Mouse (Mus musculus): ENCODE data around the gene Trip12.

Trip12 gene

DNA sequence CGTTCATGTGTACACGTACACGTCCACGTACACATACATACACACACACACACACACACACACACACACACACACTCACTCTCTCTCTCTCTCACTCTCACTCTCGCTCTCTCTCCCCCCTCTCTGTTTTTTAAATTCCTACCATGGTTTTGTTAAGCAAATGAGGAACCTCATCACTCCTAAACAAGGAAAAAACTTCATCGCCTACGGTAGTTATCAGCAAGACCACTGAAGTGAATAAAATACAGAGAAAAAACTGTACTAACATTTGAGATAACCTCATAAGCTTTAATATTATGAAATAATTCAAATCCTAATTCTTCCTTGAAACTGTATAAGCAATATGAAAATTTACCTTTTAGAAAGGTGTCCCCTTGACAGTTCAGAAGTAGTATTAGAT is 45.0 kb downstream of the Trip12 start:
- no peak for DNase-seq (ENCODE audit: low read depth in 2 of 2, low spot score in 2 of 2)

DNA sequence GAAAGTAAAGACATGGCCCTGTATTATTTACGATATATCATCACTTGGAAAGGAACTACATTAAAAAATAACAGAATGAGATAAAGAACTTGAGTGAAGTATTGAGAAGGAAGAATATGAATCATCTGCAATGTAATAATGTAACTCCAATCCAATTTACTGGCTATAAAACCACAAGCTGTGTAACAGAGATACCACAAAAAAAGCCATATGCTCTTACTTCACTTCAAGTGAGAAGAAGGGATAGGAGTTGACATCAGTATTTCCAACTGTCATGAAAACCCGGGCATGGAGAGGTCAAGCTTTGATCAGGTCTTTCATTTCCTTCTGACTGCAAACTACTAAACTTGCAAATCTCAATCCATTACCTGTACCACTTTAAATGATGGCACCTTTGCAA is 48.9 kb downstream of the Trip12 start:
- no peak for DNase-seq (ENCODE audit: low read depth in 2 of 2, low spot score in 2 of 2)

DNA sequence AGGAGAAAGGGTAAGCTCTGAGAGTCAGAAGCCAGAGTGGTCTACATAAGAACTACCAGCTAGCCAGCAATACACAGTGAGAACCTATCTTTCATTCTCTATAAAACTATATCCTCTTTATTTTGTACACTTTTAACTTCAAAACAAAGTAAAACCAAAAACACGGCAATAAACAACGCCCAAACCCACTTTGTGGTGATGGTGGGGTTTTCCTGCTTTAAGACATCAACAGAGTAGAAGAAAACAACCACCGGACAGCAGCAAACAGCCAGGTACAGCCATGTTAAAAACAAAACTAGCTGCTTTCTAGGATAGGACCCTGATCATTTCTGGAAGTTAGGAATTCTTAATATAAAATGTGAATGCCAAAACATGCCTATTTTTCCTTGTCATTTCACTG is 59.7 kb downstream of the Trip12 start:
- no peak for DNase-seq (ENCODE audit: low read depth in 2 of 2, low spot score in 2 of 2)

DNA sequence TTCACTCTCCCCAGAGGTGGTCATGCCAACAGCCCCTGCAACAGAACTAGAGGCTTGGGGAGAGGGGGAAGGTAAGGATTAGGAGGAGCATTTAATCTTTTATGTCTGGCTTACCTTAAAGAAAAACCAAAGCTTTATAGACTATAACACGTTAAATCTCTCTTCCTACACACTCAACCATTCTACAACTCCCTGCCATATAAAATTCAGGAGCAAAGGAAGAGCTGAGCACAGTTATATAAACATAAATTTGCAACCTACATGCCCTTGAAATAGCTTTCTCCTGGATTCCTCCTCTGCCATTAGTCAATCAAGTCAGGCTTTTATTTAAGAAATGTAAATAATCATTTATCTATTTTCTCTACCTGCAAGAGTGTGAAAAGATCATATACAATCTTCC is 62.9 kb downstream of the Trip12 start:
- no peak for DNase-seq (ENCODE audit: low read depth in 2 of 2, low spot score in 2 of 2)

DNA sequence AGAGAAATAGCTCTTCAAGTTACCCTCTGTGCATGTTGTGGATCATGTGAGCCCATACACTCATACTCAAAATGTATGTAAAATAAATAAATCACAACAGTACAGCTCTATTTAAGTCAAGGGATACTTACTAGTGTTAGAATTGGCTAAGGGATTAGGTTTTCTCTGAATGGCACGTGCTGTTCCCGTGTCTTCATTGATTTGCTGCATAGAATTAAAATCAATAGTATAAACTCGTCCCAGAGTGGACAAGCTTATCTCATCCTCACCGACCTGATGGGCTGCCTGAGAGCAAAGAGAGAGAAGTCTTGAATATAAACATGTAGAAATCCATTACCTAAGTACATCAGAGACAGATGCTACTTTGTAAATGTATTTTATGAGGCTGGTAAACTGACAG is 81.5 kb downstream of the Trip12 start:
- no peak for DNase-seq (ENCODE audit: low read depth in 2 of 2, low spot score in 2 of 2)

DNA sequence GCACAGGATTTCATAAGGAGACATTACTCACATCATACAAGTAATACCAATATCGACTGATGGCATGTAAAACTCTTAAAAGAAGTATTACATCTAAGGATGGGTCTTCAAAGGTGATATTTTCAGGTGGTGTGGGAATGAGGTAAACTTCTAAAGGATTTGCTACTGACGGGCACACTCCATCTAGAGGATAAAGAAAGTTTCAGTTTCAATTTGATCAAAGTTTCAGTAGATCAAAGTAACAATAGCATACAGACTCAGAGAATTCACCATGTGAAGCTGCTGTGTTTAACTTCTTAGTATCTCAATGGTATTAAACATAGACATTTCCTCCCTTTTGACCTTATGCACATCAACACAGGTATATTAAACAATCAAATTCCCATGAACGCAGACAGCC is 98.2 kb downstream of the Trip12 start:
- no peak for DNase-seq (ENCODE audit: low read depth in 2 of 2, low spot score in 2 of 2)

DNA sequence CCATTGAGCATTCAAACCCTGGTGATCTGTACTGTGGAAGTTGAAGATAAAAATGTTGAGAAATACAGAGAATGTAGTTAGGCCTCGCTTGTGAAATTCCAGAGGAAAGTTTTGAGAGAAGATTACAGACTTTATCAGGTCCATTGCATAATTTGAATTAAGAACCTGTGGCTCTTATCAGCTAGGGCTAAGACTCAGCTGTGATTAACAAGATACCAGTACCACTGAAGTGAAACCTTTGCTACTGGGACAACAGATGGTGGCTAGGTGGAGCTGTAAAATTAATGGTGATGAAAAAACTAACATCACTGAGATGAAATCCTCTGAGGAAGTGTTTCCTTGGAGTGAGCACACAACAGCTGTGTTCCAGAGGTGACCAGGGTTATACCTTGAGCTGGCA is 100.2 kb downstream of the Trip12 start:
- no peak for DNase-seq (ENCODE audit: low read depth in 2 of 2, low spot score in 2 of 2)

DNA sequence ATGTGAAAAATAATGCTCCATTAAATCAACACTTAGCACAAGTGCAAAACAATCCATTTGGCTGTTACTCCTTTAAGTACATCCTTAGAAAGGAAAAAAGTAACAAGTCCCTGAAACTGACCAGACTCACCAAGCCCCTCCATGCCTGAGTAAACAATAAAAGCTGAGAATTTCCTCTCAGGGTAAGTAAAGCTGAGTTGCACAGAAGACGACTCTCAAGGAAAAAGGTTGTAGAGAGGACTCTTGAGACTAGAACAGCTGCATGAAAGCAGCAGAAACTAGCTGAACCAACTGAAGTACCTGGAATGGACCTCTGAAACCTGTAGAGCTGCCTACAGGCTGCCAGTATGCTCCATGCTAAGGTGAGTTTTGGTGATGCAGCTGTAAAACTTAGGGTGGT is 103.2 kb downstream of the Trip12 start:
- DNase-seq (ENCODE audit: low read depth in 2 of 2, low spot score in 2 of 2), result no peak

DNA sequence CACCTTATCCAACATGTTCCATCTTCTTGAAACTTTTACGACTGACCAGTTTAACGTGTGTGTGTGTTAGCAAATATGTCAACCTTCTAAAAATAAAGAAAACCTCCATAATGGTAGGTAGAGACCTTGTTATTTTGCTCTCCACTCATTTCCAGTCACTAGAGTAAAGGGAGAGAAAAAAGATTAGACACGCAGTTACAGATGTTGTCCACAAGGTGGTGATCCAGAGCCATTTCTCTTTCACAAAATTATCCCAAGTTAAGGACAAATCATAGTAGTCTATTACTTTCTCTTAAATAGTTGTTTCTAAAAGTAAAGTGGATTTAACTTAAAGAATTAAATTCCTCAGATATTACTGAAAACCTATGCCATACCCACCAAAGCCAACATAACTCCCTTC is 106.5 kb downstream of the Trip12 start:
- peak in 1 of 2 experiments; percentile 5 for DNase-seq (ENCODE audit: low read depth in 2 of 2, low spot score in 2 of 2)

DNA sequence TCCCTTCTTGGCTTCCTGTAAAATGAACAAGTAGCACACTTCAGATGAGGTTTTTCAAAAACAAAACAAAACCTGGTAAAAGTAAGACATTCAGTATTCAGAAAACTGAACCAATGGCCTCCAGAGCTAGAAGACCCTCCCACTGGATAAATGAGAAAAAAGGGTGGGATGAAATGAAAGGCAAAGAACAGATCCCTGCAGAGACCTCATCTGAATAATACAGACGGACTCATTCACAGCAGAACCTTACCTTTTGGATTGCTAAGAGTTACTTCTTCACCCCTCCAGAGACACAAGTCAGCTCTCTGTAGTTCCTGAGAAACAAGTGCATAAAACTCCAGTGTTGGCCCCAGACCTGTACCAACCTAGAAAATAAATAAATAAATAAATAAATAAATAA is 108.6 kb downstream of the Trip12 start:
- no peak for DNase-seq (ENCODE audit: low read depth in 2 of 2, low spot score in 2 of 2)

DNA sequence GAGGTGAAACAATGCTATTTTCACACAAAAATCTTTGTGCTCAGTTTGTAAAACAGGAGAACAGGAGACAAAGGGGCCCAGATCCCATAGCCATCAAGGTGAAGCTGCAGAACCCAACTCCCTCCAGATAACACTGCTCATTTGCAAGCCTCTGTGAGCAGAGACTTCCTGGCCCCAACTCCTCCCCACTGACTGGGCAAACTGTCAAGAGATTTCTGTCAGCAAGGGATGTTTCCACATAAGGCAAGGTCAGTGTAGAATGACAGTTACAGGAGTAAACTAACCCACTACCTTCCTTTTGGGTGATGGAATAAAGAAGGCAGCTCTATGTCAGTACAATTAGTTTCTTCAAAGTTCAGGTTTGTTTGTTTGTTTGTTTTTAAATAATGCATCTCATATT is 117.5 kb downstream of the Trip12 start:
- DNase-seq (ENCODE audit: low read depth in 2 of 2, low spot score in 2 of 2), result no peak

DNA sequence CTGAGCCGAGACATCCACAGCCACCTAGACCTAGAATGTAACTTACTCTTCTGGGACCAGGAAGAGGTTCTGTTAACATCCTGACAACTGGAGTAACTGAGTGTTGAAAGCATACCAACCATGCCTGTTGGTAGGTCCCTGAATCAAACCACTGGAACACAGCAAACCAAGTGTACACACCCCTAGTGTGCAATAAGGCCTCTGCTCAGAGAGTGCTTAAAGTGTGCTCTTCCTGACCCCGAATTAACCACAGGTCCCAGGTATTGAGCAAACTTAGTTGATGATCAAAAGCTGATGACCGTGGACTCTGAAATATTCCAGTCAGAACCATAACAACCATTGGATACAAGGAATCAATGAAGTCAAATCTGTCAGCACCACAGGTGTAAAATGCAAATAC is 117.9 kb downstream of the Trip12 start:
- no peak for DNase-seq (ENCODE audit: low read depth in 2 of 2, low spot score in 2 of 2)

DNA sequence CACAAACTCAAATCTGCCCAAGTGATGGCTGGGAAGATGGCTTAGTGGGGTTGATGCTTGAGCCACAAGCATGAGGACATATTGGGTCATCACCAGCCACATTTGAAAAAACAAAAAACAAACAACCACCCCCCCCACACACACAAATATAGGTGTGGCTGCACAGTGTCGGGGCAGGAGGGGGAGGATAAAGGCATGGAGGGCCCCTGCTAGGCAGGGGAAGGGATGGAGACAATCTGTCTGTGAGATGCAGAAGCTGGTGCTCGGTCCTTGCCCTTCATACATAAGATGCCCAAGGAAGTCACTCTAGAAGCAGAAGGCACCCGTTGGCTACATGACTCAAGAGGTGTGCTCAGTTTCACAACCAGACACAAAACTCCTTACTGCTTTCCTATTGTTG is 118.4 kb downstream of the Trip12 start:
- DNase-seq (ENCODE audit: low read depth in 2 of 2, low spot score in 2 of 2), result no peak

DNA sequence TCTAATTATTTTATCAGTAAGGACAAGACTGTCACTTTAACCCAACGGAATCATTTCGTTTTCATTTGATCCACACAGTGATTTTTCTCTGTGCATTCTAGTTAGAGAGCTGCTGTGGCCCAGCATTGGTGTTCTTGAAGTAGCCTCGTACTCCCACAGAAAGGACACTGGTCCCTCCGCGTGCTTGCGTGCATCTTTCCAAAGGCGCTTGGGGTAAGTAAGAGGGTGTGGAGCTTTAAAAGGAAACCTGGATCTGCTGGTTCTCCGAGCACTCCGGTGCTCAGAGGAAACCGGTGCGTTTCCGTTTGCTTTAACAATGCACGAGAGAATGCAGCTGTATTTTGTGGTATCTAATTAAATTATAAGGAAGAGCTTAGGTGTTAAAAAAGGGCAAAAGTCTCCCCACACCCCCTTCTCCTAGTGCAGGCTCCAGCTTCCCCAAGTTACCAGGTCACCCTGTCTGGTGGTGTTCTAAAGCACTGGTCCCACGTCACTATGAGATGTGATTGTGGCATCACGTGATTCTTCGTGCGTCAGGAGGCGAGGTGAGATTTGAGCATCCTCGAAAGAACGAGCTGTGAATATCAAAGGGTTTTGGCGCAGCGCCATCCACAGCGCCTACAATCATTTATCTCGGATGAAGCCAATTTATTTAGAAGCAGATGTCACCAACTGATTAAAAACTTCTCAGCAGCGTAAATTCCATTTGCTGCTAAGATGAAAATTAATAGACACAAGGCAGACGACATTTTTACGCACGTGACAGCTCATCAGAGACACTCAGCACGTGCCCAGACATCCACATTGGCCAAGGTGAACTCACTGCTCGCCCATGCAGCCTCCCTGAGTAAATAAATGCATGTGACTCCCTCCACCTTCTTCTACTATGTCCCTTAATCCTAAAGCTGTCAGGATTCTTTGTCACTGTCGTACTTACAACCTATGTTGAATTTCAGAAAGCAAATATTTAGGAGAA is 130.2 kb downstream of the Trip12 start:
- DNase-seq (ENCODE audit: low read depth in 2 of 2, low spot score in 2 of 2), result no peak

DNA sequence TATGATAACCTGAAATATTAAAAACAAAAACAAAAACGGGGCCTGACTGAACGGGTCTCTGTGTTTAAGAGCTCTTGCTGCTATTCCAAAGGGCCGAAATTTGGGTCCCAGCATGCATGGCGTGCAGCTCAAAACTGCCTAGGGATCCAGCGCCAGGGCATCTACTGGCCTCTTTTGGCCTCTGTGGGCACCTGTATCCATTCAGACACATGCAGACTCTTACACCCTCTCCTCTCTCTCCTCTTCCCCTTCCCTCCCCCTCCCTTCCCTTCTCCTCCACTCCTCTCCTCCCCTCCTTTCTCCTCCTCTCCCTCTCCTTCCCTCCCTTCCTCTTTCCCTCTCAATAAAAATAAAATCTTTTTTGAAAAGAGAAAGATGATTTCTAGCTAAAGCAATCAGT is 130.9 kb downstream of the Trip12 start:
- no peak for DNase-seq (ENCODE audit: low read depth in 2 of 2, low spot score in 2 of 2)

DNA sequence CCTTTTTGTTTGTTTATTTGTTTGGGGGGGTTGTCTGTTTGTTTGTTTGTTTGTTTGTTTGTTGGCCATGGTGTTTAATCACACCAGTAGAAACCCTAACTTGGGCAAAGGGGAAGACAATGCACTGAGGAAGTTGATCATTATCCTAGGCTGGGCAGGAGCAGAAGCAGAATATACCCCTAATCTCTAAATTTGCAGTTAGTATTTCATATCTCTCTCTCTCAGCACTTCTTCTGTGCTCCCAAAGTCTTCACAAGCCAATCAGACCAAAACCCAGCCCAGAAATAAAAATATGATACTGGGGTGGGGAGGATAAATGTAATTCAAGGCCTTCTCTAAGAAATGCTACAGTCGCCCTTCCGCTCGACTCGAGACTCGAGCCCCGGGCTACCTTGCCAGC is 140.1 kb downstream of the Trip12 start:
- no peak for DNase-seq (ENCODE audit: low read depth in 2 of 2, low spot score in 2 of 2)

DNA sequence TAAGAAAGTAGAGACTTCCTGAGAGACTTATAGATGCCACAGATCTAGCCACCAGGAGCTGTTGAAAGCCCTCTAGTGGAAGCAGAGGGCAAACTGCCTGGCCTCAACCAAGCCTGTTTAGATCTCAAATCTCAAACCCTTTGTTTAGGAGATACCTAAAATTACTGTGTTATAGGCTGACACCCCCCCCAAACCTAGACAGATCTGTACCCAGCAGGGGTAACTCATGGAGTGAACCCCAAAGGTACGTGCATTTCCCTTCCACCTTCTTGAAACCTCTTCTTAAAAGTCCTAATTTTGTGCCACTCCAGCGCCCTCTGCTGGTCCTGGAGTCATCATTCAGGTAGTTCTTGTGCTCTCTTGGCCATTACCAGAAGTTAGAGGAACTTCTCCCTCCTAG is 143.2 kb downstream of the Trip12 start:
- DNase-seq (ENCODE audit: low read depth in 2 of 2, low spot score in 2 of 2), result peak in 1 of 2 experiments; percentile 10

DNA sequence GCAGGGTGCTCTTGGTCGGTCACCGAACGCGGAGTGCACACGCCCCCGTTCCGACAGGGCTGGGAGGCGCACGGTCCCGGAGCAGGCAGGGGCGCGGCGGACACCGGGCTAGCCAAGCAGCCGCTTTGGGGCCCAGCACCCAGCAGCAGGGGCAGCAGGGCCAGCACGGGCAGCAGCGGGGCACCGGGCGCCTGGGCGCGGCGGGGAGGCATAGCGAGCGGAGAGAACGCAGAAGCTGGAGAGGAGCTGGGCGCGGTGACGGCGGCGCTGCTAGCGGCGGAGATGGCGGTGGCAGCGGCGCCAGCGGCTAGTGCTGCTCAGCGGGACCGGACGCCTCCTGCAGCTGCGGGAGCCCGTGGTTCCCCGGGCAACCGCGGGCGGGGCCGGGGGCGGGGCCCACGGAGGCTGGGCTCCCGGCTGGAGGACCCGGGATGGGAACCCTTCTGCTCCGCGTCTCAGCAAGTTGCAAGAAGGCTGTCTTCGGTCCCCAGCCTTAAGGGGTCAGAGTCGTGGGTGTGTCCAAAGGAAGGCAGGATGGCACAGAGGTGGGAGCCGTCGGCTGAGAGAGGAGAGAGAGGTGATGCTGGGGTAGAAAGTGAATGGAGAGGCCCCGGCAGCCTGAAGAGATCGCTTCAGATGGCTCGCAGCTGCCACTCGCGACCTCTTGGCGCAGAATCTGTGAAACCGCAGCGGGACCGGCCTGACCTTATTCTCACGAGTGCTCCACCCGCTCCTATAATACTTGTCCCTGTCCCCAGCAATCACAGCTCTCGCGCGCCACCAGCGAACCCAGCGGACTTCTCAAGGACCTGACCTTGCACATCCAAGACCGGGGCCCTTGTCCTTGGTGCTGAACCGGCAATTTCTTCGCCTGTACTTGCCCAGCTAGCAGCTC is 144.6 kb downstream of the Trip12 start, which contains the start of gene Dner:
Gene Dner, minus strand, starts transcription at position 705 of the 895 bp plus-strand sequence.
- DNase-seq (ENCODE audit: low read depth in 2 of 2, low spot score in 2 of 2), result no peak

DNA sequence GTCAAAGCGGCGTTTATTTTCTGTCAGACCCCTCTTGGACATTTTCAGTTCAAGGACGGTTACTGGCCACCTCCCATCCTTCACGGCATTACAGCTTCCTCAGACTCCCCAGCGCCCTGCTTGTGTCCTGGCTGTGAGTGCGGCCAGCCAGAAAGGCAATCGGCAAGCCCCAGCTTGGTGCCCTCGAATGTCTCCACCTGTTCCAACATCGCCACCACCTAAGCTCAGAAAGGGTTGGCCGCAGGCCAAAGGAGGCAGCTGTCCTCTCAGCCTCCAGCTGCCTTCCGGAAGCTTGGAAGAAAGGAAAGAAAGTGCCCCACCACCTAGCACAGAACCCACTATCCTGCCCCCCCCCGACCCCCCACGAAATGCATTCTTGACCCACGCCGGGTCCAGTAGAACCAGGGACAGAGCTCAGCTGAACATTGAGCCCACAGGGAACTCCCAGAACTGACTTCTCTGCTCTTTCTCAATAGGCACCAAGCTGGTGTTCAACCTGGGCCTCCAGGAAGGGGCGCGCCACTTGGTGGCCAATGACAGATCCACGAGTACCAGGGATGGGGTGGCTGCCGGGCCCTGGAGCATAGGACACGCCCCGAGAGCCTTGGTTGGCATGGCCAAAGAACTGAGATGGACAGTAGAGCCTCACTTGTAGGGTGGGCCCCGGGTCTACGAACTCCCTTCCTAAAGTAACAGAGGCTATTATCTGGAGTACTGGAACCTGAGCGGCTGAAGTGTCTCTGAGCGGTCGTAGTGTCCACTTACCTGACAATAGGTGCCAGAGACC is 145.4 kb downstream of the Trip12 start:
- DNase-seq (ENCODE audit: low read depth in 2 of 2, low spot score in 2 of 2), result no peak

DNA sequence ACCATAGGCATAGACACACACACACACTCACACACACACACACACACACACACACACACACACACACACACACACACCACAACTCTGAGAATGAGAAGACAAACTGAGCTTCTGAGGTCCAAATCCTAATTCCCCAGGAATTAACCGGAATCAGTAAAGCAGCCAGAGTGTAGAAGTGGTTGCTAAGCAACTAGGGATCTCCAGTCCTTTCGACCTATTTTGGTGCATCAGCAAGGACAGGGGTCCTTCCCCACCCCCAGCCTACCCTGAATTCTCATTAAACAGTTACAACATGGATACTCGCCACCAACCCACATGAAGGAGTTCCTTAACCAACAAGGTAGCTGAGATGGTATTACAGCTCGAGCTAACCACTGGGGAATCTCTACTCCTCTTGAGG is 162.4 kb downstream of the Trip12 start:
- DNase-seq (ENCODE audit: low read depth in 2 of 2, low spot score in 2 of 2), result no peak

All from CD8-positive naive resting alpha-beta T cell, adult 2 months (primary cell).